Mouse (Mus musculus): ENCODE data around the gene Enox1.

DNA sequence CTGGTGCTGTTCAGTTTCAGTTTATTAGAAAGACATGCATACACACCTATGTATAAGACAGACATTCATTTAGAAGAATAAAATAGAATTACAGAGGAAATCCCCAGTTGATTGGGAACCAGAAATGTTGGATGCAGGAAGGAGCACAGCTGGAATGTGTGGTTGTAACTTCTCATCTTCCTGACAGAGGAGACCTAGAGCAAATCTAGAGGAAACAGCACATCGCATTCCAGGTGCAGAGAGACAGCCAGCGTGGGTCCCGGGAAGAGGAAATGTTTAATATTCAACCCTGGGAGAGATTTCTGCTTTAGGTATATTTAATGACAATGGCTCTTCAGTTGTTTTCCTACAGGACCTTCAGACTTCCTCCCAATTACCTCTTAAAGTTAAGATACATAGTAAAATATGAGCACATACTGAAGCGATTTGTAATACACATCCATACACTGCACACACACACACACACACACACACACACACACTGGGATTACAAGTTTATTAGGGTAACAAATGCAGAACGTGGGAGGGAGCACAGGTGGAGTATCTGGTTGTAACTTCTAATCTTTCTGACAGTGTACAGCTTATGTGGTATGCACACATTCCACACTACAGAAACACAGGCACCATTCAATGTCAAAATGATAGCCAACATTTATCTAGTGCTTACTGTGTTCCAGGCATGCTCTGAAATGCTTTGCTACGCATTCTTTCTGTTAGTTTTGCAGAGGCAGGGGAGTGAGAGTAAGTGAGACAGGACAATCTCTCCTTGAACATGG is 405.4 kb downstream of the Enox1 start:
- TF ChIP-seq CTCF (IDR thresholded peaks at IDR 0.05; ENCODE audit: control insufficient read depth, insufficient read depth, low read length) (no peak), POLR2A (IDR thresholded peaks at IDR 0.05; ENCODE audit: borderline replicate concordance, control insufficient read depth, low read depth, low read length) (no peak)
